In the genomic region with DNA sequence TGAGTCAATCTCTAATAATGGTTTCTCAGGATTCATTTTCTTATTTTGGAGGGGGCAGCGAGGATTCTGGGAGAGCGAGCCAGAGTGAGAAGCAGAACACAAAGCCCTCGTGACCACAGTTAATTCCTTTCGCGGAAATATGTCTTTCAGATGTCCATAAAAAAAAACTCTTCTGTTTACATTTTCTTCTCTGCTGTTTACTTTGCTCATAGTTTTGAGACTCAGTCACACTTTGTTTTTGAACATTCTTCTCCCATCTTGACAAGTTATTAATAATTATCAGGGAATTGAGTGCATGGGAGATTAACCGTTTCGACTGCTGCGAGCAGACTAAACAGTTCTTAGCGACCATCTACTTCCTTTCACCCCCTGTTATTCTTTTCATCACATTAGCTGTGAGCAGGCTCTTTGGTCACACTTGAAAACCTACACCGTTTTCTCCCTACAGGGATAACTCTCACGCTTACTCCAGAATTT, we compare ENCODE assay signal across 8 mouse cellular contexts.
DNase-seq lines count a peak whose midpoint lies in the region; ATAC-seq lines count a peak whose summit lies in the region.

No protein-coding gene starts in this region.

- H3K27me3 ChIP-seq in forebrain, embryonic 11.5 days (ENCODE audit: control insufficient read depth, insufficient read depth, low read length) = no peaks in the 10 kb centered on the region
- H3K27me3 ChIP-seq in limb, embryonic 15.5 days = no peaks in the 10 kb centered on the region

- H3K9ac ChIP-seq in forebrain, embryonic 11.5 days (ENCODE audit: low read length) = peak overlapping the region; percentile 27; the same call in 1 of the 2 replicates
- H3K9ac ChIP-seq in limb, embryonic 15.5 days = no peak overlapping the region

- ATAC-seq in forebrain, embryonic 11.5 days (replicated peaks; ENCODE audit: low FRiP score) = no peak
- ATAC-seq in limb, embryonic 15.5 days (ENCODE audit: insufficient number of reproducible peaks, low FRiP score, low TSS enrichment, low read depth) = no peak
- ATAC-seq in megakaryocyte-erythroid progenitor cell, adult 5-6 weeks (replicated peaks; ENCODE audit: low FRiP score, low TSS enrichment, poor library complexity, severe bottlenecking) = no peak

- H3K9me3 ChIP-seq in forebrain, embryonic 11.5 days (ENCODE audit: control insufficient read depth, low read length) = no peaks in the 10 kb centered on the region
- no peaks in the 10 kb centered on the region for H3K9me3 ChIP-seq in limb, embryonic 15.5 days

- peak; percentile 5 to 13 for DNase-seq in kidney, postnatal 4 days
- DNase-seq in kidney, postnatal 25 days = no peak
- no peak for DNase-seq in forebrain, embryonic 11.5 days (ENCODE audit: low spot score)
- peak; percentile 12 for DNase-seq in retina, embryonic 14.5 days (ENCODE audit: low spot score)
- DNase-seq in frontal cortex, postnatal 36 days (ENCODE audit: low spot score in 2 of 2) = no peak
- DNase-seq in layer of hippocampus, adult 8-10 months (ENCODE audit: low spot score in 2 of 2) = no peak

- peak overlapping the region; percentile 36; the same call in 1 of the 2 replicates for H3K4me2 ChIP-seq in forebrain, embryonic 11.5 days (ENCODE audit: low read depth, low read length, severe bottlenecking)
- peak overlapping the region; percentile 19 for H3K4me2 ChIP-seq in limb, embryonic 15.5 days

- no peak overlapping the region for H3K27ac ChIP-seq in forebrain, embryonic 11.5 days (ENCODE audit: low read depth, low read length)
- no peak overlapping the region for H3K27ac ChIP-seq in limb, embryonic 15.5 days

- 20% methylated on average over 11 of the region's 11 CpGs for WGBS in forebrain, embryonic 11.5 days
- WGBS in limb, embryonic 15.5 days = 22% methylated on average over 11 of the region's 11 CpGs

- no peaks in the 10 kb centered on the region for H3K36me3 ChIP-seq in forebrain, embryonic 11.5 days (ENCODE audit: control insufficient read depth, insufficient read depth, low read length)
- no peaks in the 10 kb centered on the region for H3K36me3 ChIP-seq in limb, embryonic 15.5 days

- no peak overlapping the region for H3K4me3 ChIP-seq in forebrain, embryonic 11.5 days (ENCODE audit: low read depth, low read length)
- H3K4me3 ChIP-seq in limb, embryonic 15.5 days = 0 out of 2 replicates have a peak overlapping the region, but pooled peaks have one; percentile 16

- H3K4me1 ChIP-seq in forebrain, embryonic 11.5 days (replicated peaks; ENCODE audit: control insufficient read depth, insufficient read depth, low read length) = peaks cover 5% of the 10 kb centered on the region; the same call in 1 of the 2 replicates
- 0 out of 2 replicates have a peak, but pooled peaks cover 2% of the 10 kb centered on the region for H3K4me1 ChIP-seq in limb, embryonic 15.5 days

Comparison
In these comparisons a context has a peak if more than half of its experiments do, and no peak if none do; other contexts are left out.
1. DNase-seq: peak in kidney, postnatal 4 days (2 of 2) and retina, embryonic 14.5 days (single experiment); none in kidney, postnatal 25 days (0 of 2), forebrain, embryonic 11.5 days (single experiment), frontal cortex, postnatal 36 days (0 of 2) and layer of hippocampus, adult 8-10 months (0 of 2).